Mouse (Mus musculus): ENCODE data around the gene Gm33543.

DNA sequence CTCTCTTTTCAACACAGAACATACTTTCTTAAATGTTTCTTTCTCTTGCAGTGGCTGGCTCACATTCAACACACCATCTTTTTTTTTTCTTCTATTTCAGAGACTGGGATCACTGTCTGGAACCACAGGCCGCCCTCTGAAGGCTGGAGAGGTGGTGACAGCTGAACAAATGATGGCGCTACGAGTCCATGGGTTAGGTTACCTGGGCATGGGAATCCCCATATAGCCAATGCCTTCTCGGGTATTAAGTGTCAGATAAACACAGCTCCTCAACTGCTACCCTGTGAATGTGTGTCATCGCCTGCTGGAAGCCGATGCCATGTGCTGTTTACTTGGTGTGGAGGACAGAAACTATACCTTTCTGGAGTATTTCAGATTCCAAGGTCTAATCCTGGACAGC lies 48.0 kb downstream of the Gm33543 start:
- no peak for TF ChIP-seq CTCF (IDR thresholded peaks at IDR 0.05; ENCODE audit: low read depth)
- TF ChIP-seq EP300 (optimal IDR thresholded peaks at IDR 0.05), result no peak

Measured in stomach, postnatal 0 days (tissue).